Mouse (Mus musculus): ENCODE measurements at regions not wholly inside any gene's neighbourhood (a gene's known extent, or its start where the extent isn't known, plus 50 kb on each side); places are given as distances from the start of the nearest gene placed in this dataset.

- no peak for DNase-seq (ENCODE audit: low spot score)
Measured at GRCm38 (mm10) chr13:83023972-83024371, 479.9 kb upstream of the Mef2c start.

GRCm38 (mm10) chr13:83035962-83036361, 467.9 kb upstream of the Mef2c start:
- DNase-seq (ENCODE audit: low spot score): no peak

GRCm38 (mm10) chr13:83041506-83041905, 462.3 kb upstream of the Mef2c start:
- DNase-seq (ENCODE audit: low spot score): no peak

GRCm38 (mm10) chr13:83045516-83045915, 458.3 kb upstream of the Mef2c start:
- DNase-seq (ENCODE audit: low spot score): no peak

GRCm38 (mm10) chr13:83045970-83046369, 457.9 kb upstream of the Mef2c start:
- DNase-seq (ENCODE audit: low spot score): no peak

- DNase-seq (ENCODE audit: low spot score): peak; percentile 71
Measured at GRCm38 (mm10) chr13:83046571-83047123, 457.2 kb upstream of the Mef2c start.

GRCm38 (mm10) chr13:83055865-83056264, 448.0 kb upstream of the Mef2c start:
- DNase-seq (ENCODE audit: low spot score): no peak

GRCm38 (mm10) chr13:83056415-83056814, 447.4 kb upstream of the Mef2c start:
- no peak for DNase-seq (ENCODE audit: low spot score)

- DNase-seq (ENCODE audit: low spot score): peak; percentile 3
Measured at GRCm38 (mm10) chr13:83064727-83065126, 439.1 kb upstream of the Mef2c start.

- DNase-seq (ENCODE audit: low spot score): no peak
Measured at GRCm38 (mm10) chr13:83065201-83065600, 438.6 kb upstream of the Mef2c start.

GRCm38 (mm10) chr13:83066115-83066753, 437.6 kb upstream of the Mef2c start:
- no peak for DNase-seq (ENCODE audit: low spot score)

GRCm38 (mm10) chr13:83067496-83067895, 436.3 kb upstream of the Mef2c start:
- no peak for DNase-seq (ENCODE audit: low spot score)

- DNase-seq (ENCODE audit: low spot score): no peak
Measured at GRCm38 (mm10) chr13:83068588-83068987, 435.2 kb upstream of the Mef2c start.

GRCm38 (mm10) chr13:83069293-83069692, 434.5 kb upstream of the Mef2c start:
- DNase-seq (ENCODE audit: low spot score): no peak

GRCm38 (mm10) chr13:83072073-83072472, 431.8 kb upstream of the Mef2c start:
- DNase-seq (ENCODE audit: low spot score): no peak

- DNase-seq (ENCODE audit: low spot score): no peak
Measured at GRCm38 (mm10) chr13:83074219-83074965, 429.4 kb upstream of the Mef2c start.

- no peak for DNase-seq (ENCODE audit: low spot score)
Measured at GRCm38 (mm10) chr13:83075320-83075877, 428.4 kb upstream of the Mef2c start.

GRCm38 (mm10) chr13:83076611-83077010, 427.2 kb upstream of the Mef2c start:
- DNase-seq (ENCODE audit: low spot score): no peak

- DNase-seq (ENCODE audit: low spot score): no peak
Measured at GRCm38 (mm10) chr13:83077085-83077484, 426.7 kb upstream of the Mef2c start.

GRCm38 (mm10) chr13:83079291-83079690, 424.5 kb upstream of the Mef2c start:
- DNase-seq (ENCODE audit: low spot score): no peak

GRCm38 (mm10) chr13:83084948-83085347, 418.9 kb upstream of the Mef2c start:
- no peak for DNase-seq (ENCODE audit: low spot score)

- no peak for DNase-seq (ENCODE audit: low spot score)
Measured at GRCm38 (mm10) chr13:83099908-83100307, 403.9 kb upstream of the Mef2c start.

- DNase-seq (ENCODE audit: low spot score): no peak
Measured at GRCm38 (mm10) chr13:83110610-83111009, 393.2 kb upstream of the Mef2c start.

All from embryo, embryonic 10 days (tissue).